Mouse (Mus musculus) kidney, embryonic 14.5 days (tissue): ENCODE measurements around the gene Slc27a5. TPM values are rescaled to one million over a fixed set of nuclear protein-coding genes. Genes with fewer than 3 reads are reported as not detected.
A peak's percentile ranks its signal among the peaks of the same experiment; 100 is the strongest.

Experiments
- ATAC-seq: fragments of 200-750 bp; cut with Nextera tagmentation; 2 replicates; pipeline ENCODE4 v1.8.0; 2017; ENCODE audit warnings: moderate number of reproducible peaks, mild to moderate bottlenecking, moderate TSS enrichment, moderate library complexity; ENCODE audit not compliant: low FRiP score, low TSS enrichment
- H3K27ac ChIP-seq: fragments of 300-500 bp; sonication (generic); 2 replicates; pipeline ENCODE4 v1.5.1; 2014; ENCODE audit warnings: low read depth, mild to moderate bottlenecking, low read length, moderate library complexity, mixed read lengths
- H3K27me3 ChIP-seq: fragments of 300-500 bp; sonication (generic); 2 replicates; pipeline ENCODE4 v1.6.1; 2014; ENCODE audit warnings: mild to moderate bottlenecking, low read length; ENCODE audit not compliant: control insufficient read depth, insufficient read depth
- H3K36me3 ChIP-seq: fragments of 300-500 bp; sonication (generic); 2 replicates; pipeline ENCODE4 v1.6.1; 2014; ENCODE audit warnings: low read length, mixed read lengths; ENCODE audit not compliant: control insufficient read depth, insufficient read depth
- H3K4me1 ChIP-seq: fragments of 300-500 bp; sonication (generic); 2 replicates; pipeline ENCODE4 v1.6.1; 2014; ENCODE audit warnings: low read length, mixed read lengths; ENCODE audit not compliant: control insufficient read depth, insufficient read depth
- H3K4me2 ChIP-seq: fragments of 300-500 bp; sonication (generic); replicated peaks from 2 replicates; pipeline ENCODE4 v1.6.1; 2014; ENCODE audit warnings: low read depth, mild to moderate bottlenecking, low read length
- H3K4me3 ChIP-seq: fragments of 300-500 bp; sonication (generic); 2 replicates; pipeline ENCODE4 v1.5.1; 2014; ENCODE audit warnings: mild to moderate bottlenecking, low read length
- H3K9ac ChIP-seq: fragments of 300-500 bp; sonication (generic); 2 replicates; pipeline ENCODE4 v1.6.1; 2014; ENCODE audit warnings: low read depth, mild to moderate bottlenecking, low read length, moderate library complexity
- H3K9me3 ChIP-seq: fragments of 300-500 bp; sonication (generic); 2 replicates; pipeline ENCODE4 v1.6.1; 2016; ENCODE audit warnings: low read length; ENCODE audit not compliant: control insufficient read depth
- WGBS: fragments of 180-500 bp; shearing (Covaris S2); extraction: QIAGEN DNeasy Blood & Tissue Kit; methylation state at CpG from one replicate; pipeline ENCODE4 v1.1.7; 2014; 5-methylcytosine and 5-hydroxymethylcytosine counted together
- polyA plus RNA-seq: library from polyadenylated mRNA; unstranded; fragments of >200 nt; fragmentation: Nextera tagmentation; extraction: Ambion mirVana; gene quantifications from 2 replicates; pipeline ENCODE4 v1.2.1, GENCODE M21; 2014

Slc27a5 gene
- polyA plus RNA-seq, 1 experiment from 2014 or later: not detected

DNA sequence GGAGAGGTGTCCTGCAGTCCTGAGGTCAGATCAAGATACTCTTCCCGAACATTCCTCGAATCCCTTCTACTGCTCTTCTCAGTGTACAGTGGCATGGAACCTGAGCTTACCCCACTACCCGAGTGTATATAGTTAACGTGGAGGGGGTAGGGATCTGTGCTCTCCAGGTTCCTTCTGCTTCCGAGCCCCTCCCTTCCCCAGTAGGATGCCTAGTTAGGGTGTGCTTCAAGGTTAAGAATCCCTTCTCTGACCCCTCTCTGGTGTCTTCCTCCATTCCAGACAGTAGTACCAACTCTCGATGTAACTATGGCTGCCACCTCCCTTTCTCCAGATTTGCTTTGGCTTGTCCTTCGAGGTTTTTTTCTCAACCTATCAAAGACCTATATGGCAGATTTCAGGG lies 17.7 kb downstream of the Slc27a5 start:
- H3K4me1 ChIP-seq: 0 out of 2 replicates have a peak, but pooled peaks cover 6% of the 10 kb centered on the region
- H3K9me3 ChIP-seq: no peaks in the 10 kb centered on the region
- WGBS: 86% methylated on average over 7 of the region's 7 CpGs
- H3K9ac ChIP-seq: no peak overlapping the region
- no peak overlapping the region for H3K4me2 ChIP-seq
- H3K36me3 ChIP-seq: no peaks in the 10 kb centered on the region; the same call in 1 of the 2 replicates
- no peak overlapping the region for H3K27ac ChIP-seq
- no peaks in the 10 kb centered on the region for H3K27me3 ChIP-seq
- H3K4me3 ChIP-seq: no peak overlapping the region
- no peak for ATAC-seq

GRCm38 (mm10) chr7:12979776-12980175 lies 18.2 kb downstream of the Slc27a5 start:
- Histone ChIP-seq H3K27me3 (no peaks in the 10 kb centered on the region), H3K27ac (no peak overlapping the region), H3K4me2 (no peak overlapping the region), H3K4me3 (no peak overlapping the region), H3K9ac (no peak overlapping the region), H3K9me3 (no peaks in the 10 kb centered on the region), H3K4me1 (0 out of 2 replicates have a peak, but pooled peaks cover 6% of the 10 kb centered on the region), H3K36me3 (no peaks in the 10 kb centered on the region; the same call in 1 of the 2 replicates)
- 45% methylated on average over 6 of the region's 6 CpGs for WGBS
- ATAC-seq: no peak

GRCm38 (mm10) chr7:12978931-12979722 lies 18.9 kb downstream of the Slc27a5 start:
- Histone ChIP-seq H3K9me3 (no peaks in the 10 kb centered on the region), H3K36me3 (no peaks in the 10 kb centered on the region; the same call in 1 of the 2 replicates), H3K4me3 (peak overlapping the region; percentile 65), H3K27me3 (no peaks in the 10 kb centered on the region), H3K4me1 (0 out of 2 replicates have a peak, but pooled peaks cover 6% of the 10 kb centered on the region), H3K27ac (no peak overlapping the region; the same call in 1 of the 2 replicates), H3K9ac (peak overlapping the region; percentile 68; the same call in 1 of the 2 replicates), H3K4me2 (peak overlapping the region; percentile 81)
- WGBS: 76% methylated on average over 18 of the region's 18 CpGs
- no peak for ATAC-seq

GRCm38 (mm10) chr7:12977682-12978389 lies 20.2 kb downstream of the Slc27a5 start, which contains the start of gene Zfp446:
Zfp446 (plus strand) TSS chr7:12977848.
- Histone ChIP-seq H3K4me1 (0 out of 2 replicates have a peak, but pooled peaks cover 6% of the 10 kb centered on the region), H3K9me3 (no peaks in the 10 kb centered on the region), H3K36me3 (peaks cover 3% of the 10 kb centered on the region; the same call in 1 of the 2 replicates), H3K27ac (peak within 1 kb of the TSS; percentile 80), H3K4me2 (peak within 1 kb of the TSS; percentile 81), H3K4me3 (peak within 1 kb of the TSS; percentile 65), H3K9ac (peak within 1 kb of the TSS; percentile 68), H3K27me3 (no peaks in the 10 kb centered on the region)
- peak; percentile 98 for ATAC-seq
- whole genome bisulfite sequencing: under 1% methylated on average over 49 of the region's 49 CpGs

GRCm38 (mm10) chr7:12970906-12971305 lies 27.1 kb downstream of the Slc27a5 start:
- no peak overlapping the region for H3K9ac ChIP-seq
- H3K27me3 ChIP-seq: no peaks in the 10 kb centered on the region
- H3K4me2 ChIP-seq: no peak overlapping the region
- H3K36me3 ChIP-seq: peaks cover 40% of the 10 kb centered on the region
- H3K27ac ChIP-seq: no peak overlapping the region
- no peak for ATAC-seq
- H3K4me3 ChIP-seq: no peak overlapping the region
- peaks cover 7% of the 10 kb centered on the region; the same call in 1 of the 2 replicates for H3K4me1 ChIP-seq
- WGBS: 97% methylated on average over 25 of the region's 25 CpGs
- no peaks in the 10 kb centered on the region for H3K9me3 ChIP-seq

GRCm38 (mm10) chr7:12966104-12966845 lies 31.7 kb downstream of the Slc27a5 start:
- H3K9ac ChIP-seq: peak overlapping the region; percentile 89
- no peaks in the 10 kb centered on the region for H3K27me3 ChIP-seq
- H3K4me3 ChIP-seq: peak overlapping the region; percentile 90
- H3K4me2 ChIP-seq: peak overlapping the region; percentile 94
- H3K27ac ChIP-seq: peak overlapping the region; percentile 86
- H3K4me1 ChIP-seq: peaks cover 12% of the 10 kb centered on the region; the same call in 1 of the 2 replicates
- H3K9me3 ChIP-seq: no peaks in the 10 kb centered on the region
- under 1% methylated on average over 29 of the region's 29 CpGs for WGBS
- peaks cover 28% of the 10 kb centered on the region for H3K36me3 ChIP-seq
- ATAC-seq: peak; percentile 67

DNA sequence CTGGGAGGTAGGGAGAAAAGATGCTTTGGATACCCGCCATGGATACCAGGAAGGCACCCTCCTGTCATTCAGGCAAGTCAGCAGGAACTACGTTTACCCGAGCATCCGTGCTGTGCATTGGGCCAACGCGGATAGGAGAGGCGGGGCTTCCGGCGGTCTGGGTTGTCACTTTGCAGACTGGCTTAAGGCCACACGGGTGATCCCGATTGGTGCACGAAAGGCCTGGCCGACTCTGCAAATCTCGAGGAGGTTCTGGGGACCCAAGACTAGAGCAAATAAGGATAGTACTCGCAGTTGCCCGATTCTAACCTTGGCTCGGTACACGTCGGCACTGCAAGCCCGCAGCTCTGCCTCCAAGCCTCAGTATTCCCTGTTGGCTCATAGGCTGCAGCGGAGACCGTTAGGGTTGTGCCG lies 32.3 kb downstream of the Slc27a5 start, which contains the start of gene Zfp324:
Gene Zfp324 (plus strand): TSS at position 161 of the 414 bp plus-strand sequence.
- peak within 1 kb of the TSS; percentile 90 for H3K4me3 ChIP-seq
- peaks cover 16% of the 10 kb centered on the region; the same call in 1 of the 2 replicates for H3K4me1 ChIP-seq
- ATAC-seq: peak; percentile 90
- no peaks in the 10 kb centered on the region for H3K9me3 ChIP-seq
- H3K36me3 ChIP-seq: peaks cover 22% of the 10 kb centered on the region
- no peaks in the 10 kb centered on the region for H3K27me3 ChIP-seq
- 1% methylated on average over 23 of the region's 23 CpGs for WGBS
- H3K27ac ChIP-seq: peak within 1 kb of the TSS; percentile 86
- H3K9ac ChIP-seq: peak within 1 kb of the TSS; percentile 89
- peak within 1 kb of the TSS; percentile 94 for H3K4me2 ChIP-seq

DNA sequence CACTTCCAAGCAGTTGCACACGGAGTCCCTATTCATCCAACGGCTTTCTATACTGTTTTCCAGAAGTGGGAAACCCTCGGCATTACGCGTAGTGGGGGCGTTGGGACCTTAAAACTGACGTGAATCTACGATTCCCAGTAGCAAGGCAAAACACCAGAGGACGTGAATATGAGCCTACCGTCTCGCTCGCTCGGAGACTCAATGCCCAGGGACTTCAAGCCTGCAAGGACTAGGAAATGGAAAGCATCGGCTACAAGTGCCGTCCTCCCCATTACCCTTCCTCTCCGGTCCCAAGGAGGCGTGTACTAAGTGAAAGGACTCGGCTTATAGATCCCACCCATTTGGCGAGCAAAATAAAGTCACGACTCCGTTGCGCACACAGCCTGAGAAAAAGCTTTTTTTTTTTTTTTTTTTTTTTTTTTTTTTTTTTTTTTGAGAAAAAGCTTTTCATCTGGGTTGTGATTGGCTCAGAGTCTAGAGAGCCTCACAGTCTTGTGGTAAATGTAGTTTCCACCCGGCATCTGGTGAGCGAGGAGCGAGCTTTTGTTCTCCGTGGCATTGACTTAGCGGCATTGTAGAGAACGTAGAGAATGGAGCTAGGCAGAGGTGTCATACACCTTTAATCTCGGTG lies 36.4 kb downstream of the Slc27a5 start:
- H3K4me1 ChIP-seq: peaks cover 10% of the 10 kb centered on the region; the same call in 1 of the 2 replicates
- 3% methylated on average over 29 of the region's 29 CpGs for WGBS

More for the DNA sequence above, 36.4 kb downstream of the Slc27a5 start:
- H3K9me3 ChIP-seq: no peaks in the 10 kb centered on the region
- no peaks in the 10 kb centered on the region for H3K36me3 ChIP-seq
- peak overlapping the region; percentile 48 for H3K4me3 ChIP-seq
- H3K27me3 ChIP-seq: no peaks in the 10 kb centered on the region
- H3K27ac ChIP-seq: peak overlapping the region; percentile 75
- H3K9ac ChIP-seq: peak overlapping the region; percentile 57
- ATAC-seq: peak; percentile 58
- peak overlapping the region; percentile 68 for H3K4me2 ChIP-seq
